Mouse (Mus musculus): ENCODE data around the gene Krt18.
A peak's percentile ranks its signal among the peaks of the same experiment; 100 is the strongest.

GRCm38 (mm10) chr15:102004189-102004588 lies 23.8 kb upstream of the Krt18 start, which contains the start of gene Krt8:
- TF ChIP-seq CTCF (IDR thresholded peaks at IDR 0.05; ENCODE audit: low read depth, low read length) (peak; percentile 74), POLR2A (IDR thresholded peaks at IDR 0.05; ENCODE audit: extremely low read depth, insufficient read depth, low read length) (peak; percentile 85; the same call in 1 of the 2 replicates)
